Mouse (Mus musculus) limb, embryonic 15.5 days (tissue): ENCODE results near the gene Art1. TPM values are rescaled to one million over a fixed set of nuclear protein-coding genes. Genes with fewer than 3 reads are reported as not detected.

ENCODE experiments used
- ATAC-seq: fragments of 200-750 bp; cut with Nextera tagmentation; 2 replicates; pipeline ENCODE4 v1.8.0; 2017; ENCODE audit warnings: low read depth, moderate TSS enrichment; ENCODE audit not compliant: insufficient number of reproducible peaks, low FRiP score, low TSS enrichment
- H3K27ac ChIP-seq: fragments of 300-500 bp; sonication (generic); 2 replicates; pipeline ENCODE4 v1.5.1; 2015; ENCODE audit warnings: moderate library complexity, mild to moderate bottlenecking, inconsistent platforms
- H3K27me3 ChIP-seq: fragments of 300-500 bp; sonication (generic); 2 replicates; pipeline ENCODE4 v1.6.1; 2015; ENCODE audit warnings: inconsistent platforms
- H3K36me3 ChIP-seq: fragments of 300-500 bp; sonication (generic); 2 replicates; pipeline ENCODE4 v1.6.1; 2015; ENCODE audit warnings: inconsistent platforms
- H3K4me1 ChIP-seq: fragments of 300-500 bp; sonication (generic); 2 replicates; pipeline ENCODE4 v1.6.1; 2015; ENCODE audit warnings: inconsistent platforms
- H3K4me2 ChIP-seq: fragments of 300-500 bp; sonication (generic); 2 replicates; pipeline ENCODE4 v1.6.1; 2015; ENCODE audit warnings: mild to moderate bottlenecking, inconsistent platforms
- H3K4me3 ChIP-seq: fragments of 300-500 bp; sonication (generic); 2 replicates; pipeline ENCODE4 v1.5.1; 2015; ENCODE audit warnings: mild to moderate bottlenecking, inconsistent platforms
- H3K9ac ChIP-seq: fragments of 300-500 bp; sonication (generic); 2 replicates; pipeline ENCODE4 v1.6.1; 2015; ENCODE audit warnings: inconsistent platforms
- H3K9me3 ChIP-seq: fragments of 300-500 bp; sonication (generic); 2 replicates; pipeline ENCODE4 v1.6.1; 2016; ENCODE audit warnings: inconsistent platforms
- WGBS: fragments of 180-500 bp; shearing (Covaris S2); methylation state at CpG from one replicate; pipeline ENCODE4 v1.1.7; 2015; 5-methylcytosine and 5-hydroxymethylcytosine counted together
- polyA plus RNA-seq: library from polyadenylated mRNA; unstranded; fragments of >200 nt; fragmentation: Nextera tagmentation; extraction: Ambion mirVana; gene quantifications from 2 replicates; pipeline ENCODE4 v1.2.1, GENCODE M21; 2015

Art1 gene
- polyA plus RNA-seq, 1 experiment from 2014 or later = 14.9 TPM

DNA sequence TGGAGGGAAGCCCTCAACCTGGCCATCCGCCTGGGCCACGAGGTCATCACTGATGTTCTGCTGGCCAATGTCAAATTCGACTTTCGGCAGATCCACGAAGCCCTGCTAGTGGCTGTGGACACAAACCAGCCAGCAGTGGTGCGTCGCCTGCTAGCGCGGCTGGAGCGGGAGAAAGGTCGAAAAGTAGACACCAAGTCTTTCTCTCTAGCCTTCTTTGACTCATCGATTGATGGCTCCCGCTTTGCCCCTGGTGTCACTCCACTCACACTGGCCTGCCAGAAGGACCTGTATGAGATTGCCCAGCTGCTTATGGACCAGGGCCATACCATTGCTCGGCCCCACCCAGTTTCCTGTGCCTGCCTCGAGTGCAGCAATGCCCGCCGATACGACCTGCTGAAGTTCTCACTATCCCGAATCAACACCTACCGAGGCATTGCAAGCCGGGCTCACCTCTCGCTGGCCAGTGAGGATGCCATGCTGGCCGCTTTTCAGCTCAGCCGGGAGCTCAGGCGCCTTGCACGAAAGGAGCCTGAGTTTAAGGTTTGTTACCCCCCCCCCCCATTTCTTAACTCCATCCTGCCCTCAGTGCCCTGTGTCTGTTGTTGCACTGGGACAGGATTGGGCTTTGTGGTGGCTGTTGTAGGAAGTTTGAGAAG, 17.4 kb upstream of the Art1 start:
- WGBS = 83% methylated on average over 26 of the region's 26 CpGs
- no peaks in the 10 kb centered on the region for H3K9me3 ChIP-seq
- no peaks in the 10 kb centered on the region for H3K27me3 ChIP-seq
- peaks cover 75% of the 10 kb centered on the region for H3K36me3 ChIP-seq
- ATAC-seq = no peak
- H3K4me1 ChIP-seq = no peaks in the 10 kb centered on the region
- no peak overlapping the region for H3K9ac ChIP-seq
- H3K4me3 ChIP-seq = no peak overlapping the region
- H3K27ac ChIP-seq = no peak overlapping the region
- no peak overlapping the region for H3K4me2 ChIP-seq

GRCm38 (mm10) chr7:102087336-102087735, 14.2 kb upstream of the Art1 start:
- no peak for ATAC-seq
- Histone ChIP-seq H3K4me2 (no peak overlapping the region), H3K4me3 (no peak overlapping the region), H3K9ac (no peak overlapping the region), H3K27ac (no peak overlapping the region), H3K36me3 (peaks cover 47% of the 10 kb centered on the region), H3K27me3 (no peaks in the 10 kb centered on the region), H3K9me3 (no peaks in the 10 kb centered on the region), H3K4me1 (no peaks in the 10 kb centered on the region)
- WGBS = 83% methylated on average over 4 of the region's 4 CpGs

- peak overlapping the region; percentile 48 for H3K4me2 ChIP-seq
- H3K9ac ChIP-seq = no peak overlapping the region
- H3K27ac ChIP-seq = no peak overlapping the region
- no peaks in the 10 kb centered on the region for H3K9me3 ChIP-seq
- H3K4me3 ChIP-seq = peak overlapping the region; percentile 25
- ATAC-seq = 0 out of 2 replicates have a peak, but pooled peaks have one; percentile 35
- no peaks in the 10 kb centered on the region for H3K27me3 ChIP-seq
- 4% methylated on average over 30 of the region's 30 CpGs for WGBS
- no peaks in the 10 kb centered on the region for H3K36me3 ChIP-seq
- peaks cover 12% of the 10 kb centered on the region for H3K4me1 ChIP-seq
Measured at GRCm38 (mm10) chr7:102099760-102100661, 1.5 kb upstream of the Art1 start.

- ATAC-seq = no peak
- Histone ChIP-seq H3K9ac (no peak overlapping the region), H3K27ac (no peak overlapping the region), H3K4me2 (no peak overlapping the region), H3K9me3 (no peaks in the 10 kb centered on the region), H3K4me1 (peaks cover 12% of the 10 kb centered on the region), H3K27me3 (no peaks in the 10 kb centered on the region), H3K36me3 (no peaks in the 10 kb centered on the region), H3K4me3 (no peak overlapping the region)
- 58% methylated on average over 5 of the region's 5 CpGs for WGBS
Measured at GRCm38 (mm10) chr7:102100868-102101267, 675 bp upstream of the Art1 start.

GRCm38 (mm10) chr7:102102241-102102640, 698 bp downstream of the Art1 start:
- Histone ChIP-seq H3K4me2 (no peak overlapping the region), H3K36me3 (no peaks in the 10 kb centered on the region), H3K4me1 (peaks cover 20% of the 10 kb centered on the region), H3K4me3 (no peak overlapping the region), H3K27ac (no peak overlapping the region), H3K9ac (no peak overlapping the region), H3K9me3 (no peaks in the 10 kb centered on the region), H3K27me3 (no peaks in the 10 kb centered on the region)
- no peak for ATAC-seq
- WGBS = 46% methylated on average over 8 of the region's 8 CpGs

- Histone ChIP-seq H3K27ac (no peak overlapping the region), H3K4me2 (no peak overlapping the region), H3K4me3 (no peak overlapping the region), H3K36me3 (no peaks in the 10 kb centered on the region), H3K4me1 (peaks cover 22% of the 10 kb centered on the region), H3K9me3 (no peaks in the 10 kb centered on the region), H3K9ac (no peak overlapping the region), H3K27me3 (no peaks in the 10 kb centered on the region)
- no peak for ATAC-seq
- 44% methylated on average over 6 of the region's 6 CpGs for WGBS
Measured at GRCm38 (mm10) chr7:102102696-102103095, 1.2 kb downstream of the Art1 start.

DNA sequence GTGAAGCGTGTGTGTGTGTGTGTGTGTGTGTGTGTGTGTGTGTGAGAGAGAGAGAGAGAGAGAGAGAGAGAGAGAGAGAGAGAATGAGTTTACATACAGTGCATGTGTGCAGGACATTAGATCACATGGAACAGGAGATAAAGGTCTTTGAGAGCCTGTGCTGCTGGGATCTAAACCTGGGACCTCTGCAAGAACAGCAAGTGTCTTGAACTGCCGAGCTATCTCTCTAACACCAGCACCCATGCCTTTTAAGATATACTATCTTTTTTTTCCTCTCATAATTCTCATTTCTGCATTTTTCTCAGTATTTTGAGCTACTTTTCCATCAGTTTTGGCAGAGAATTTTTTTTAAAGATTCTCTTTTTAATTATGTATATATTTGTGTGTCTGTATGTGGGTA, 2.0 kb downstream of the Art1 start:
- Histone ChIP-seq H3K4me3 (no peak overlapping the region), H3K4me1 (peaks cover 25% of the 10 kb centered on the region), H3K4me2 (no peak overlapping the region), H3K36me3 (no peaks in the 10 kb centered on the region), H3K9ac (no peak overlapping the region), H3K27me3 (no peaks in the 10 kb centered on the region), H3K27ac (no peak overlapping the region), H3K9me3 (no peaks in the 10 kb centered on the region)
- WGBS = 72% methylated on average over 2 of the region's 2 CpGs
- ATAC-seq = no peak

DNA sequence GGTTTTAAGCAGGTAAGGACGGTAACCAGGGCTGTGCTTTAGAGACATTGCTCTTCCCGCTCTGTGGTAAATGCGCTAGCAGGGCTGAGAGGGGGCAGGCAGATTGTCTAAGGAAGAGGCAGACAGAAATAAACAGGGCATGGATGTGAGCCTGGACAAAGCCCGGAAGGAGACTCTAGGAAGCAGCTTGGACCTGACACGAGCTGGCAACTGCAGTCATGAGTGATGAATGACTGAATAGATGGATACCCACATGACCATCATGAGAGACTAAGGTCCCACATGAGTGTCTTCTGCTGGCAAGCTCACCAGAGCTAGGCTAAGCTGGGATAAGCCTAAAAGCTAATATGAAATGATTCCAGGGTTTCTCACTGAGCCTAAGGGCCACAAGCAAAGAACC, 2.6 kb downstream of the Art1 start:
- no peaks in the 10 kb centered on the region for H3K27me3 ChIP-seq
- no peak for ATAC-seq
- no peak overlapping the region for H3K4me2 ChIP-seq
- no peaks in the 10 kb centered on the region for H3K9me3 ChIP-seq
- WGBS = 70% methylated on average over 5 of the region's 5 CpGs
- H3K36me3 ChIP-seq = no peaks in the 10 kb centered on the region
- H3K9ac ChIP-seq = no peak overlapping the region
- H3K4me1 ChIP-seq = peaks cover 25% of the 10 kb centered on the region
- no peak overlapping the region for H3K4me3 ChIP-seq
- H3K27ac ChIP-seq = no peak overlapping the region

- no peak for ATAC-seq
- H3K4me3 ChIP-seq = peak overlapping the region; percentile 28
- peaks cover 13% of the 10 kb centered on the region for H3K4me1 ChIP-seq
- H3K36me3 ChIP-seq = no peaks in the 10 kb centered on the region
- peak overlapping the region; percentile 62 for H3K4me2 ChIP-seq
- WGBS = 11% methylated on average over 23 of the region's 23 CpGs
- no peak overlapping the region for H3K27ac ChIP-seq
- H3K27me3 ChIP-seq = no peaks in the 10 kb centered on the region
- H3K9ac ChIP-seq = 0 out of 2 replicates have a peak overlapping the region, but pooled peaks have one; percentile 23
- no peaks in the 10 kb centered on the region for H3K9me3 ChIP-seq
Measured at GRCm38 (mm10) chr7:102106700-102107141, 5.2 kb downstream of the Art1 start.

DNA sequence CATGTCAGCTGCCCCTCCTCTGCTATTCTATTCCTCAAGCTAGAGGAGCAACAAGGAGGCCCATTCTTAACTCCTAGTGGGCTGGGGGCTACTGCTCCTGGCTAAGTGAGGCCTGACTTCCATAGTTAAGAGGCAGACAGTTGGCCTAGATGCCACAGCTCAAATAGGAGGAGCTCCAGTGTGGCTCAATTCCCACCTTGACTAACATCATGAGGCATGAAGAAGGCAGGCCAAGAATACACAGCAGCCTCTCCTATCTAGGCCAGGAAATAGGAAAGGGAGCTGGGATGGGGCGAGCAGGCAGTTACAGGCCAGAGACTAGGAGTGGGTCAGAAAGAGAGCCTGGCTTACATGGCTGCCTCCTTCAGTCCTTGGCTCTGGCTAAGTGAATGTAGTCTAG, 6.7 kb downstream of the Art1 start:
- Histone ChIP-seq H3K4me3 (no peak overlapping the region), H3K4me1 (peaks cover 13% of the 10 kb centered on the region), H3K9me3 (no peaks in the 10 kb centered on the region), H3K27ac (no peak overlapping the region), H3K4me2 (no peak overlapping the region), H3K27me3 (no peaks in the 10 kb centered on the region), H3K9ac (no peak overlapping the region), H3K36me3 (no peaks in the 10 kb centered on the region)
- WGBS = 89% methylated on average over 1 of the region's 1 CpGs
- no peak for ATAC-seq

- 73% methylated on average over 7 of the region's 7 CpGs for WGBS
- Histone ChIP-seq H3K9ac (no peak within 1 kb of the TSS), H3K27me3 (no peaks in the 10 kb centered on the region), H3K4me2 (no peak within 1 kb of the TSS), H3K36me3 (no peaks in the 10 kb centered on the region), H3K4me3 (no peak within 1 kb of the TSS), H3K27ac (no peak within 1 kb of the TSS), H3K4me1 (peaks cover 13% of the 10 kb centered on the region), H3K9me3 (no peaks in the 10 kb centered on the region)
- no peak for ATAC-seq
Measured at GRCm38 (mm10) chr7:102109171-102109570, 7.6 kb downstream of the Art1 start, which contains the start of gene Art5. Art5 (minus strand) TSS chr7:102109489.

- Histone ChIP-seq H3K4me2 (no peak overlapping the region), H3K9me3 (no peaks in the 10 kb centered on the region), H3K4me1 (peaks cover 13% of the 10 kb centered on the region), H3K36me3 (no peaks in the 10 kb centered on the region), H3K27me3 (no peaks in the 10 kb centered on the region), H3K27ac (no peak overlapping the region), H3K9ac (no peak overlapping the region), H3K4me3 (no peak overlapping the region)
- ATAC-seq = no peak
- WGBS = 86% methylated on average over 4 of the region's 4 CpGs
Measured at GRCm38 (mm10) chr7:102109746-102110145, 8.2 kb downstream of the Art1 start.
